Mouse (Mus musculus): ENCODE data around the gene Bend7. TPM values are rescaled to one million over a fixed set of nuclear protein-coding genes. Genes with fewer than 3 reads are reported as not detected.

The Bend7 gene
- total and polyA plus RNA-seq, 3 experiments = not detected

- Histone ChIP-seq H3K9ac (ENCODE audit: control insufficient read depth, low read depth, low read length, poor library complexity, severe bottlenecking) (no peak overlapping the region), H3K4me3 (ENCODE audit: control insufficient read depth in 1 of 2, insufficient read depth in 1 of 2, low read depth in 2 of 2, low read length in 2 of 2) (no peak overlapping the region), H3K79me2 (ENCODE audit: control insufficient read depth, insufficient read depth, low read length, poor library complexity) (no peaks in the 10 kb centered on the region), H3K9me3 (replicated peaks; ENCODE audit: insufficient read depth, low read length) (no peaks in the 10 kb centered on the region), H3K36me3 (ENCODE audit: control insufficient read depth in 1 of 2, insufficient read depth in 2 of 2, low read length in 2 of 2) (peaks cover 0 to 2% of the 10 kb centered on the region in 2 experiments; a peak in 1 of 4 replicates), H3K4me1 (ENCODE audit: control insufficient read depth in 1 of 2, insufficient read depth in 2 of 2, low read length in 2 of 2) (peaks cover 0 to 4% of the 10 kb centered on the region in 2 experiments; a peak in 2 of 4 replicates), H3K27ac (ENCODE audit: control insufficient read depth, low read depth, low read length) (no peak overlapping the region), H3K27me3 (ENCODE audit: control insufficient read depth in 1 of 2, insufficient read depth in 2 of 2, low read length in 2 of 2) (peaks cover 0 to 1% of the 10 kb centered on the region in 2 experiments; a peak in 2 of 4 replicates)
- TF ChIP-seq MEF2A (IDR thresholded peaks at IDR 0.05; ENCODE audit: extremely low read depth, insufficient replicate concordance, low read depth, low read length, poor library complexity, severe bottlenecking) (no peak), NELFE (IDR thresholded peaks at IDR 0.05; ENCODE audit: low read depth, low read length) (no peak), SMC3 (IDR thresholded peaks at IDR 0.05; ENCODE audit: low read depth, low read length) (no peak), MAZ (IDR thresholded peaks at IDR 0.05; ENCODE audit: low read depth, low read length) (no peak), JUND (IDR thresholded peaks at IDR 0.05; ENCODE audit: low read depth, low read length) (no peak), ZC3H11A (IDR thresholded peaks at IDR 0.05; ENCODE audit: low read depth, low read length) (no peak), CTCF (IDR thresholded peaks at IDR 0.05 in 2 of 3, conservative IDR thresholded peaks at IDR 0.05 in 1 of 3; ENCODE audit: control insufficient read depth in 1 of 3, insufficient read depth in 1 of 3, low read depth in 2 of 3, low read length in 3 of 3, poor library complexity in 1 of 3, severe bottlenecking in 1 of 3) (no peak), MYB (IDR thresholded peaks at IDR 0.05; ENCODE audit: low read depth, low read length) (no peak), ZKSCAN1 (IDR thresholded peaks at IDR 0.05; ENCODE audit: low read depth, low read length) (no peak)
- DNase-seq (ENCODE audit: low read depth, low spot score) = no peak
Measured at GRCm38 (mm10) chr2:4824067-4824466, 106.4 kb downstream of the Bend7 start.

GRCm38 (mm10) chr2:4828032-4828431 is 110.4 kb downstream of the Bend7 start:
- no peaks in the 10 kb centered on the region for H3K79me2 ChIP-seq (ENCODE audit: control insufficient read depth, insufficient read depth, low read length, poor library complexity)
- no peak overlapping the region for H3K27ac ChIP-seq (ENCODE audit: control insufficient read depth, low read depth, low read length)
- no peaks in the 10 kb centered on the region for H3K9me3 ChIP-seq (replicated peaks; ENCODE audit: insufficient read depth, low read length)
- no peak for DNase-seq (ENCODE audit: low read depth, low spot score)
- H3K4me3 ChIP-seq (ENCODE audit: control insufficient read depth in 1 of 2, insufficient read depth in 1 of 2, low read depth in 2 of 2, low read length in 2 of 2) = no peak overlapping the region
- H3K36me3 ChIP-seq (ENCODE audit: control insufficient read depth in 1 of 2, insufficient read depth in 2 of 2, low read length in 2 of 2) = peaks cover 0 to 15% of the 10 kb centered on the region in 2 experiments; a peak in 2 of 4 replicates
- H3K27me3 ChIP-seq (ENCODE audit: control insufficient read depth in 1 of 2, insufficient read depth in 2 of 2, low read length in 2 of 2) = peaks cover 0 to 1% of the 10 kb centered on the region in 2 experiments; a peak in 2 of 4 replicates
- TF ChIP-seq HCFC1 (IDR thresholded peaks at IDR 0.05; ENCODE audit: low read depth, low read length) = no peak
- TF ChIP-seq USF1 (IDR thresholded peaks at IDR 0.05; ENCODE audit: low read depth, low read length) = peak; percentile 65
- peaks cover 1 to 18% of the 10 kb centered on the region in 2 experiments; a peak in 2 of 4 replicates for H3K4me1 ChIP-seq (ENCODE audit: control insufficient read depth in 1 of 2, insufficient read depth in 2 of 2, low read length in 2 of 2)
- no peak overlapping the region for H3K9ac ChIP-seq (ENCODE audit: control insufficient read depth, low read depth, low read length, poor library complexity, severe bottlenecking)

GRCm38 (mm10) chr2:4828446-4828997 is 110.9 kb downstream of the Bend7 start:
- Histone ChIP-seq H3K27me3 (ENCODE audit: control insufficient read depth in 1 of 2, insufficient read depth in 2 of 2, low read length in 2 of 2) (peaks cover 0 to 1% of the 10 kb centered on the region in 2 experiments; a peak in 3 of 4 replicates), H3K9ac (ENCODE audit: control insufficient read depth, low read depth, low read length, poor library complexity, severe bottlenecking) (no peak overlapping the region), H3K4me1 (ENCODE audit: control insufficient read depth in 1 of 2, insufficient read depth in 2 of 2, low read length in 2 of 2) (peaks cover 1 to 18% of the 10 kb centered on the region in 2 experiments; a peak in 2 of 4 replicates), H3K27ac (ENCODE audit: control insufficient read depth, low read depth, low read length) (no peak overlapping the region), H3K36me3 (ENCODE audit: control insufficient read depth in 1 of 2, insufficient read depth in 2 of 2, low read length in 2 of 2) (peaks cover 0 to 15% of the 10 kb centered on the region in 2 experiments; a peak in 2 of 4 replicates), H3K9me3 (replicated peaks; ENCODE audit: insufficient read depth, low read length) (no peaks in the 10 kb centered on the region), H3K4me3 (ENCODE audit: control insufficient read depth in 1 of 2, insufficient read depth in 1 of 2, low read depth in 2 of 2, low read length in 2 of 2) (no peak overlapping the region), H3K79me2 (ENCODE audit: control insufficient read depth, insufficient read depth, low read length, poor library complexity) (no peaks in the 10 kb centered on the region)
- no peak for DNase-seq (ENCODE audit: low read depth, low spot score)
- no peak for TF ChIP-seq ZC3H11A (IDR thresholded peaks at IDR 0.05; ENCODE audit: low read depth, low read length)
- TF ChIP-seq MAX (IDR thresholded peaks at IDR 0.05; ENCODE audit: low read length) = no peak
- no peak for TF ChIP-seq BHLHE40 (IDR thresholded peaks at IDR 0.05; ENCODE audit: borderline replicate concordance, low read depth, low read length)
- TF ChIP-seq SIN3A (IDR thresholded peaks at IDR 0.05; ENCODE audit: low read length) = no peak

Data from MEL (cell line).